Mouse (Mus musculus) CD8-positive naive resting alpha-beta T cell, adult 2 months (primary cell): ENCODE data around the gene Lancl1.

ENCODE experiments used
- DNase-seq, 2 experiments: peaks; one replicate each; pipeline ENCODE4 v3.0.0; 2022; ENCODE audit warnings: low read depth in 2 of 2, low spot score in 2 of 2

Lancl1 gene

DNA sequence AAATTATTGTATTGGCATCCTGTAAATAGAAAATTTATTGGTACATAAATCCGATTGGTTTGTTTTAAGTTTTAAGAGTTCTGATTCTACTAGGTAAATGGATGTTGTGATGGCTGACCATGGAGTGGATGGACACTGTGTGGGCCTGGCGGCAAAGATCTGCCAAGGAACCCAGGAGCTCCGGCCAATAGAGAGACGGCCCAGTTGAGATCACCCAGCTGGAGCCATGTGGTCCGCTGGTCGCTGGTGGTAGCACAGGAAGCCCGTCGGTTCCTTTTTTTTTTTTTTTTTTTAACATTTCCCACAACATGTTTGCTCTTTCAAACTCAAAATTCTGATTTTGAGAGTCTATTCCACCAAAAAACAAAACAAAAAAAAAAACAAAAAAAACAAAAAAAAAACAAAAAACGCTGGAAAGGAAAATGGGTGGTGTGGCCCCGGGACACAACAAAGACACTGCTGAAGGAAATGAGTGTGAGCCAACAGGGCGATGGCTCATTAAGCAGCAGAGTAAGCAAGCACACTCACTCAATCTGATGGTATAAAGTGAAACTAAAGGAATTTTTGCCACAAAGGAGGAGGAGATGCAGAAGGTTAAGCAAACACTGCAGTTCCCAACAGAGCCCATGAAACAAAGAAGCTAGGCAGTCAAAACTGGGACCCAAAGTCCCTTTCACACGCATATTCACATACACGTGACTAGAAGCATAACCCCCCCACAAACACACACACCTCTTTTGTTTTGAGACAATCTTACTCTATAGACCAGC is 21.4 kb downstream of the Lancl1 start:
- DNase-seq: no peak

DNA sequence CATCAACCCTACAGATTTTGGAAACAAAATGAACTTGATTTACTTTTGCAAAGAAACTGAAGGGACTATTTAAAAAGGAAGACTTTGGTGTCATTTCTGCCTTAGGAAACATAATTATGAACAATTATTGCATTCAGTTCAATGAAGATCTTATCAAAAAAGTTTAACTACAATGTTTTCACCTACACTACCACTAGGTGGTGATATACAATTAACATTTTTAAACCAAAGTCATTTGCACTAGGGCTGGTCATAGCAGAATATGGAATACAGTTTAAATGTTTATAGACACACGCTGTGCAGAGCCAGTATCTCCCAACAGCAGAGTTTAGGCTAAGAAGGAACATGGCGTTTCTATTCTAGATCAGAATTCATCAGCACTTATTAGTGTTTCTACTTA is 24.5 kb downstream of the Lancl1 start:
- no peak for DNase-seq

GRCm38 (mm10) chr1:67010520-67010919 is 28.2 kb downstream of the Lancl1 start:
- no peak for DNase-seq

DNA sequence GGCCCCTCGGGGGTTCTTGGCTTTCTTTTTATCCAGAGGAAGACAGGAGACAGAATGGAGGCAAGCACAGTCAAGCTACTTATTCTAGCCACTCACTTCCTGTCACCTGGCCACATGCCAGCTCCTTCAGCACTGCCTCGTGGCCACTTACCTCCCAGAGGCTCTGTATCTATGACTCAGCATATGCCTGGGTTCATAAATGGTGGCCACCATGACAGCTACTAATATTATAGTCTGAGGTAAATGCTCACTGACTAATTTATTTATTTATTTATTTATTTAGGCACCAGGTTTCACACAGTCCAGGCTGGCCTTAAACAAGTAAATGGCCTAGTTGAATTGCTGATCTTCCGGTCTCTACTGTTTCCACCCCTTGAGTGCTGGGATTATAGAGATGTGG is 35.0 kb downstream of the Lancl1 start:
- no peak for DNase-seq

- DNase-seq: no peak
These were observed 36.4 kb downstream of the Lancl1 start for GRCm38 (mm10) chr1:67002226-67002625.

- no peak for DNase-seq
These were observed 37.3 kb downstream of the Lancl1 start for GRCm38 (mm10) chr1:67001367-67001766.

DNA sequence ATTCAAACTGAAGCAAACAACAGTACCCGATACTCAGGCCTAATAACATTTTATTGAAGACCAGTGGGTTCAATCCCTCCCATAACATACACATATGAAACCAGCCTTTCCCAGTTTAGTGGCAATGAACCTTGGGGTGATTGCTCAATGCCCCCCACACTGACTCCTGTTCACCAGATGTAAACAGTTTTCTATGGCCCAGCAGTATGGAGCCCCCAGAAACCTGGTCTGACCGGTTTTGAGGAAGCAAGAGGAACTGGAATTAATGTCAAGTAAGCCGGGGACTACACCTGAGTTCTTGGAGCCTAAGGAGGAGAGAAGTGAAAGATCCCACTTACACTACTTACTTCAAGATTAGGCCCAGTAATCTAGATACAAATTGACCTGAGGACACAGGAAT is 38.2 kb downstream of the Lancl1 start:
- no peak for DNase-seq

GRCm38 (mm10) chr1:66998601-66999000 is 40.1 kb downstream of the Lancl1 start:
- no peak for DNase-seq

- no peak for DNase-seq
These were observed 40.5 kb downstream of the Lancl1 start for GRCm38 (mm10) chr1:66998188-66998587.

- no peak for DNase-seq
These were observed 41.9 kb downstream of the Lancl1 start for GRCm38 (mm10) chr1:66996819-66997218.

GRCm38 (mm10) chr1:66992764-66993163 is 45.9 kb downstream of the Lancl1 start:
- peak in 1 of 2 experiments; percentile 14 for DNase-seq

GRCm38 (mm10) chr1:66987558-66988190 is 51.0 kb downstream of the Lancl1 start:
- no peak for DNase-seq

GRCm38 (mm10) chr1:66985906-66986305 is 52.8 kb downstream of the Lancl1 start:
- DNase-seq: no peak

GRCm38 (mm10) chr1:66985129-66985698 is 53.5 kb downstream of the Lancl1 start:
- no peak for DNase-seq

DNA sequence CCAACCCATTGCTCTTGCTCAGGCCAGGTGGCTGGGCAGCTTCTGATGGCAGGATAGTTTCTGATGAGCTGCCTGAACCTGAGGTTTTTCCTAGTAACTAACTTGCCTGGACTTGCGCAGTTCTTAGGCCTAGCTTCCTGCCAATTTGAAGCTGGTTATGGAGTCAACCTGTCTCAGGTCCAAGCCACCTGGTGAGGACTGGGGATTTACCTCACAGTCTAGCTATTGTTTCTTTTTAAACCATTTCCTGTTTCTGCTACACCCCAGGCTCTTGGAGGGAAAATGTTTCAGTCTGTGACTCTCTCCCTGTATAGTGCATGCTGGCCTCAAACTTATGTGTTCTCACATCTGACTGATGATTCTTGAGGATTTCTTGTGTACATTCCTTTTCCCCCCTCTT is 58.5 kb downstream of the Lancl1 start:
- DNase-seq: no peak

GRCm38 (mm10) chr1:66975456-66975855 is 63.2 kb downstream of the Lancl1 start:
- DNase-seq: no peak

GRCm38 (mm10) chr1:66964857-66965256 is 73.8 kb downstream of the Lancl1 start:
- DNase-seq: no peak

GRCm38 (mm10) chr1:66960536-66961243 is 78.0 kb downstream of the Lancl1 start:
- no peak for DNase-seq

DNA sequence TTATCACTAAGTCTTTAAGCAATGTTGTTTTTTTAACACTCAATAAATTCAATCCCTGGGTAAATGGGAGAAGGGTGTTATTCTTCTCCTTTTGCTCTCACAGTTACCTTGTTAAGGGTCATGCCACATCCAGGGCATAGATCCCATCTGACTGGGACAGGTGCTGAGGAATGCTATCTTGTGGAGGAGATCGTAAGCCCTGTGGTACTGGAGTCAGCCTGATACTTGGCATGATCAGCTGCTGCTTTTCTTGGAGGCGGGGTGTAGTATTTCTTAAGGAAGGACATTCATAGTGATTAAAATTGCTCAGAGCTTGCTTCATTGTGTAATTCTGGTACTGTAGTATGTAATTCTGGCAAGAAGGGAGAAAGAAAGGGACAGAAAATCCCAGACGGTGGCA is 81.3 kb downstream of the Lancl1 start:
- no peak for DNase-seq

GRCm38 (mm10) chr1:66951086-66951485 is 87.6 kb downstream of the Lancl1 start:
- DNase-seq: no peak
